Comparison of ENCODE assay signal across 11 mouse cellular contexts in genomic region chr3:85618885-85619284, GRCm38 (mm10). TPM values are rescaled to one million over a fixed set of nuclear protein-coding genes. Genes with fewer than 3 reads are reported as not detected.
DNase-seq lines count a peak whose midpoint lies in the region; ATAC-seq and TF ChIP-seq lines count a peak whose summit lies in the region.
"Had no signal": no experiment of that assay in that cellular context is flagged by ENCODE, and none has a peak within 500 bp of the region (broad histone marks: within the 10 kb centered on the region; RNA-seq: fewer than 3 reads in every experiment).

No protein-coding gene starts in this region.

- DNase-seq in cerebellum, adult 11-12 months, result peak; percentile 43
- DNase-seq in cerebellum, postnatal 4 days (ENCODE audit: low spot score in 2 of 2), result no peak
- DNase-seq in lung, adult 2 months, result no peak
- no peak for DNase-seq in lung, postnatal 25 days (ENCODE audit: low spot score)
- peak; percentile 61 for DNase-seq in brain, adult 2 months (ENCODE audit: low read depth, low spot score)
- DNase-seq in lung, postnatal 10 days, result peak; percentile 7
- DNase-seq in right cerebral cortex, postnatal 14 days, result no peak
- DNase-seq: kidney, postnatal 10 days had no signal

- 84% methylated on average over 6 of the region's 6 CpGs for WGBS in lung, adult 2 months

- no peak for TF ChIP-seq POLR2A in lung, adult 2 months (IDR thresholded peaks at IDR 0.05; ENCODE audit: borderline replicate concordance, extremely low read depth, low read depth, low read length)

- peak; percentile 28; the same call in 1 of the 2 replicates for TF ChIP-seq CTCF in lung, adult 2 months (IDR thresholded peaks at IDR 0.05; ENCODE audit: insufficient read depth, low read length)

- no peak for ATAC-seq in granulocyte monocyte progenitor cell, adult 5-6 weeks (replicated peaks; ENCODE audit: poor library complexity, severe bottlenecking)
- ATAC-seq: forebrain, embryonic 16.5 days had no signal

- no peak overlapping the region for H3K4me3 ChIP-seq in lung, adult 2 months (replicated peaks; ENCODE audit: extremely low read depth, low read depth, low read length)
- H3K4me3 ChIP-seq: hindbrain, embryonic 15.5 days had no signal

- H3K4me1 ChIP-seq in lung, adult 2 months (ENCODE audit: control insufficient read depth, insufficient read depth, low read length), result no peaks in the 10 kb centered on the region
- H3K4me1 ChIP-seq: hindbrain, embryonic 15.5 days had no signal

RNA-seq across cellular contexts. Expression of gene Gatb, which starts 45.0 kb away (rescaled TPM):
- polyA plus RNA-seq in lung, adult 2 months (2012; rRNA removed), result 2.2 and 3.9 TPM in 2 replicates
- total RNA-seq in granulocyte monocyte progenitor cell, adult 5-6 weeks (2014; fragmentation: Nextera tagmentation), result 17.3 and 44.5 TPM in 2 replicates
- 14.3 and 22.4 TPM in 2 replicates for total RNA-seq in granulocyte monocyte progenitor cell, adult 5-6 weeks (2017)

Comparison
In these comparisons a context has a peak if more than half of its experiments do, and no peak if none do; other contexts are left out.
1. DNase-seq: peak in cerebellum, adult 11-12 months (single experiment), brain, adult 2 months (single experiment) and lung, postnatal 10 days (single experiment); none in cerebellum, postnatal 4 days (0 of 2), lung, adult 2 months (single experiment), lung, postnatal 25 days (single experiment) and right cerebral cortex, postnatal 14 days (single experiment).